Mouse (Mus musculus): ENCODE results near the gene Adamtsl1.

The Adamtsl1 gene

GRCm38 (mm10) chr4:85920474-85920873 lies 406.5 kb downstream of the Adamtsl1 start:
- no peak for DNase-seq (ENCODE audit: low read depth, low spot score)

GRCm38 (mm10) chr4:85922741-85923140 lies 408.8 kb downstream of the Adamtsl1 start:
- no peak for DNase-seq (ENCODE audit: low read depth, low spot score)

GRCm38 (mm10) chr4:85932129-85932528 lies 418.2 kb downstream of the Adamtsl1 start:
- no peak for DNase-seq (ENCODE audit: low read depth, low spot score)

GRCm38 (mm10) chr4:85939460-85939859 lies 425.5 kb downstream of the Adamtsl1 start:
- DNase-seq (ENCODE audit: low read depth, low spot score), result no peak

GRCm38 (mm10) chr4:85941857-85942256 lies 427.9 kb downstream of the Adamtsl1 start:
- no peak for DNase-seq (ENCODE audit: low read depth, low spot score)

- DNase-seq (ENCODE audit: low read depth, low spot score), result no peak
Observed at GRCm38 (mm10) chr4:85953590-85953989, 439.6 kb downstream of the Adamtsl1 start.

- no peak for DNase-seq (ENCODE audit: low read depth, low spot score)
Observed at GRCm38 (mm10) chr4:85955387-85955786, 441.4 kb downstream of the Adamtsl1 start.

- DNase-seq (ENCODE audit: low read depth, low spot score), result no peak
Observed at GRCm38 (mm10) chr4:85957266-85957665, 443.3 kb downstream of the Adamtsl1 start.

- DNase-seq (ENCODE audit: low read depth, low spot score), result no peak
Observed at GRCm38 (mm10) chr4:85957879-85958278, 443.9 kb downstream of the Adamtsl1 start.

- no peak for DNase-seq (ENCODE audit: low read depth, low spot score)
Observed at GRCm38 (mm10) chr4:85959019-85959418, 445.0 kb downstream of the Adamtsl1 start.

GRCm38 (mm10) chr4:85976188-85976587 lies 462.2 kb downstream of the Adamtsl1 start:
- no peak for DNase-seq (ENCODE audit: low read depth, low spot score)

GRCm38 (mm10) chr4:85979206-85979605 lies 465.2 kb downstream of the Adamtsl1 start:
- no peak for DNase-seq (ENCODE audit: low read depth, low spot score)

- DNase-seq (ENCODE audit: low read depth, low spot score), result no peak
Observed at GRCm38 (mm10) chr4:86006596-86006995, 492.6 kb downstream of the Adamtsl1 start.

GRCm38 (mm10) chr4:86013640-86014039 lies 499.7 kb downstream of the Adamtsl1 start:
- DNase-seq (ENCODE audit: low read depth, low spot score), result no peak

GRCm38 (mm10) chr4:86018928-86019327 lies 505.0 kb downstream of the Adamtsl1 start:
- DNase-seq (ENCODE audit: low read depth, low spot score), result no peak

GRCm38 (mm10) chr4:86019586-86019985 lies 505.6 kb downstream of the Adamtsl1 start:
- DNase-seq (ENCODE audit: low read depth, low spot score), result no peak

- DNase-seq (ENCODE audit: low read depth, low spot score), result no peak
Observed at GRCm38 (mm10) chr4:86020372-86021090, 506.6 kb downstream of the Adamtsl1 start.

- no peak for DNase-seq (ENCODE audit: low read depth, low spot score)
Observed at GRCm38 (mm10) chr4:86024573-86025160, 510.7 kb downstream of the Adamtsl1 start.

GRCm38 (mm10) chr4:86029486-86029885 lies 515.5 kb downstream of the Adamtsl1 start:
- DNase-seq (ENCODE audit: low read depth, low spot score), result no peak

GRCm38 (mm10) chr4:86030208-86030607 lies 516.2 kb downstream of the Adamtsl1 start:
- no peak for DNase-seq (ENCODE audit: low read depth, low spot score)

GRCm38 (mm10) chr4:86031041-86031440 lies 517.1 kb downstream of the Adamtsl1 start:
- no peak for DNase-seq (ENCODE audit: low read depth, low spot score)

GRCm38 (mm10) chr4:86040921-86041320 lies 526.9 kb downstream of the Adamtsl1 start:
- DNase-seq (ENCODE audit: low read depth, low spot score), result no peak

- no peak for DNase-seq (ENCODE audit: low read depth, low spot score)
Observed at GRCm38 (mm10) chr4:86045448-86045847, 531.5 kb downstream of the Adamtsl1 start.
